Mouse (Mus musculus) hindbrain, embryonic 15.5 days (tissue): ENCODE measurements around the gene Sbno2. TPM values are rescaled to one million over a fixed set of nuclear protein-coding genes. Genes with fewer than 3 reads are reported as not detected.

ENCODE experiments used
- ATAC-seq: fragments of 200-750 bp; cut with Nextera tagmentation; 2 replicates; pipeline ENCODE4 v1.8.0; 2017; ENCODE audit warnings: low read depth, moderate number of reproducible peaks, moderate TSS enrichment; ENCODE audit not compliant: low FRiP score
- H3K27ac ChIP-seq: fragments of 300-500 bp; sonication (generic); replicated peaks from 2 replicates; pipeline ENCODE4 v1.5.1; 2015; ENCODE audit warnings: mild to moderate bottlenecking, inconsistent platforms
- H3K27me3 ChIP-seq: fragments of 300-500 bp; sonication (generic); 2 replicates; pipeline ENCODE4 v1.6.1; 2015; ENCODE audit warnings: control low read depth, inconsistent platforms
- H3K36me3 ChIP-seq: fragments of 300-500 bp; sonication (generic); 2 replicates; pipeline ENCODE4 v1.6.1; 2015; ENCODE audit warnings: control low read depth, inconsistent platforms
- H3K4me1 ChIP-seq: fragments of 300-500 bp; sonication (generic); replicated peaks from 2 replicates; pipeline ENCODE4 v1.6.1; 2015; ENCODE audit warnings: control low read depth, inconsistent platforms
- H3K4me2 ChIP-seq: fragments of 300-500 bp; sonication (generic); 2 replicates; pipeline ENCODE4 v1.6.1; 2015; ENCODE audit warnings: moderate library complexity, mild to moderate bottlenecking, inconsistent platforms
- H3K4me3 ChIP-seq: fragments of 300-500 bp; sonication (generic); 2 replicates; pipeline ENCODE4 v1.5.1; 2015; ENCODE audit warnings: mild to moderate bottlenecking, inconsistent platforms
- H3K9ac ChIP-seq: fragments of 300-500 bp; sonication (generic); 2 replicates; pipeline ENCODE4 v1.6.1; 2015; ENCODE audit warnings: inconsistent platforms
- H3K9me3 ChIP-seq: fragments of 300-500 bp; sonication (generic); 2 replicates; pipeline ENCODE4 v1.6.1; 2016; ENCODE audit warnings: control low read depth, inconsistent platforms
- WGBS: fragments of 180-500 bp; shearing (Covaris S2); methylation state at CpG from one replicate; pipeline ENCODE4 v1.1.7; 2015; 5-methylcytosine and 5-hydroxymethylcytosine counted together
- polyA plus RNA-seq: library from polyadenylated mRNA; unstranded; fragments of >200 nt; fragmentation: Nextera tagmentation; extraction: Ambion mirVana; gene quantifications from 2 replicates; pipeline ENCODE4 v1.2.1, GENCODE M21; 2015

The Sbno2 gene
- polyA plus RNA-seq, 1 experiment from 2014 or later: 12.6 TPM

DNA sequence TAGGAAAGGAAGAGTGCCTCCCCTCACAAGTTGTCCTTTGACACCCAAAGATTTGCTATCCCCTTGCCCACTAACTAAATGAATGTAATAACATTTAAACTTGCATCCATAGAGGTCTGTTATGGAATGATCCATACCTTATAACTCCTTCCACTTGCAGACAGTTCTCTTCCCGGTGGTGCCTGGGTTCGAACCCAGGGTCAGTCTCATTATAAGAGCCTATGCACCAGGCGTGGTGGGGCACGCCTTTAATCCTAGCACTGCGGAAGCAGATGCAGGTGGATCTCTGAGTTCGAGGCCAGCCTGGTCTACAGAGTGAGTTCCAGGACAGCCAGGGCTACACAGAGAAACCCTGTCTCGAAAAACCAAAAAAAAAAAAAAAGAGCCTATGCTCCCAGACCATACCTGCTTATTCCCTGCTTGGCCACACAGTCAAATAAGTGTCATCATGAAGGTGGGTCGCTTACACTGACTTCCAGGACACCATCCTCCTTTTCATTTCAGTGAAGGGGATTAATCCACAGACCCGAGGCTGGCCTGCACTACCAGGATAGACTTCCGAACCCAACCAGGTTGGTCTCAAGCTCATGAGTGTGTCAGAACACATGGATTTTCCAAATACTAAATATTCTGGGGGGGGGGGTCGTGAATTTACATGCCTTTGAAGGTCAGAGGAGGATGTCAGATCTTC, 34.7 kb upstream of the Sbno2 start:
- 72% methylated on average over 11 of the region's 11 CpGs for WGBS
- H3K27me3 ChIP-seq: no peaks in the 10 kb centered on the region
- H3K9ac ChIP-seq: no peak overlapping the region
- peaks cover 22% of the 10 kb centered on the region for H3K36me3 ChIP-seq
- no peak overlapping the region; the same call in 1 of the 2 replicates for H3K4me2 ChIP-seq
- peaks cover 63% of the 10 kb centered on the region for H3K4me1 ChIP-seq
- peak overlapping the region; percentile 97; the same call in 1 of the 2 replicates for H3K27ac ChIP-seq
- H3K9me3 ChIP-seq: no peaks in the 10 kb centered on the region
- ATAC-seq: no peak
- H3K4me3 ChIP-seq: no peak overlapping the region

DNA sequence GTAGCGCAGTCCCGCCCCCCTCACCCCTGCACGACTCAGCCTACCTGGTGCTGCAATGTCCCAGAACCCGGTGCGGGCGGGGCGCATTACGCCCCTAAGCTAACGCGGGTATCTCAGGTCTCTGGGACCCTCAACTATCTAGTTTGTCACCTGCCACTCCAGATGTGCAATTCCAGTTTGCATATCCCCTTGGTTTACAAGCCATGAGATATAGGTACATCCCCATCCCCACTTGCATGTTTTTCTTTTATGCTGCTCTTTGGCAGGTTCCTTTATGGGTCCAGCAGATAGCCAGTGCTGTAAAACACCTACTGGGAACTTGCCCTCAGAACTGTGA, 34.0 kb upstream of the Sbno2 start:
- under 1% methylated on average over 10 of the region's 10 CpGs for WGBS

DNA sequence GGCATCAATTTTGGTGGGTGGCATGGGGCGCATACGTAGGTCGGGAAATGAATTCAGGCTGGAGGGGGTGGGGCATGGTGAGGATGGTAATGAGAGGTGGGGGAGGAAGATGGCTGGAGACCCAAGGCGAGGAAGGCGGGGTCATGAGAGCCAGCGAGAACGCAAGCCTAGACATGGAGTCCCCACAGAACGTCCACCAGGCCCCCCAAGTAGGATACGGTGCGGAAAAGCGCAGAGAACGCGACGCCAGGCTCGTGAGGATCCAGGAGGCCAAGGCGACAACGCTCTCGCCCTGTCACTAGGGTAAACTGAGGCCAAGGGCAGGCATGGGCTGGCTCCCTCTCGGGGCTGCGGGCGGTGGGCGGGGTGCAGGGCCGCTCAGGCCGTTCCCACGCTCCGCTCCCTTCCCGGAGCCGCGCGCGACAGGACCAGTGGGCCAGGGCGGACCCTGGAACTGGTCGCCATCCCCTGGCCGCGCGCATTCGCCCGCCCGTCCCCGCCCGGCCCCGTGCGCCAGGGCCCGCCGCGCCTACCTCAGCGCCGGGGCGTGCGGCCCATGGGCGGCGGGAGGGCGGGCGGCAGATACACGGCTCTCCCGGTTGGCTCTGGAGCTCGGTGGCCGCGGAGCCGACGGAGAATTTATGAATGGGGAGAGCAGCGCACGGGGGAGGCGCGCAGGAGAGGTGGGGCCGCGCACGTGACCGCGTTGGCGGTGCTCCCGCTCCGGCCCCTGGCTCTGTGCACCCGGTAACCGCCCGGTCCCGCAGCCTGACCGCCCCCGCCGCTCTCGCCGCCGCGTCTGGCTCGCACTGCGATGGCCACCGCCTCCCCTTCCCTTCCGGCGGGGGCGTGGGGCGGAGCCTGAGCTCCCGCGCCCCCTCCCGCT, 33.4 kb upstream of the Sbno2 start, which contains the start of gene Atp5d:
Gene Atp5d (plus strand): TSS at position 80 of the 886 bp plus-strand sequence.
- Histone ChIP-seq H3K36me3 (peaks cover 17% of the 10 kb centered on the region), H3K9ac (peak within 1 kb of the TSS; percentile 96), H3K4me3 (peak within 1 kb of the TSS; percentile 77), H3K4me1 (peaks cover 58% of the 10 kb centered on the region), H3K27me3 (no peaks in the 10 kb centered on the region), H3K4me2 (peak within 1 kb of the TSS; percentile 79), H3K9me3 (no peaks in the 10 kb centered on the region), H3K27ac (peak within 1 kb of the TSS; percentile 97)
- peak; percentile 13 for ATAC-seq
- 0% methylated on average over 63 of the region's 94 CpGs for WGBS

More for the DNA sequence above, 34.0 kb upstream of the Sbno2 start:
- Histone ChIP-seq H3K36me3 (peaks cover 19% of the 10 kb centered on the region), H3K4me3 (peak overlapping the region; percentile 77), H3K9ac (peak overlapping the region; percentile 96), H3K9me3 (no peaks in the 10 kb centered on the region), H3K27ac (peak overlapping the region; percentile 97), H3K27me3 (no peaks in the 10 kb centered on the region), H3K4me2 (peak overlapping the region; percentile 79), H3K4me1 (peaks cover 63% of the 10 kb centered on the region)
- ATAC-seq: no peak

DNA sequence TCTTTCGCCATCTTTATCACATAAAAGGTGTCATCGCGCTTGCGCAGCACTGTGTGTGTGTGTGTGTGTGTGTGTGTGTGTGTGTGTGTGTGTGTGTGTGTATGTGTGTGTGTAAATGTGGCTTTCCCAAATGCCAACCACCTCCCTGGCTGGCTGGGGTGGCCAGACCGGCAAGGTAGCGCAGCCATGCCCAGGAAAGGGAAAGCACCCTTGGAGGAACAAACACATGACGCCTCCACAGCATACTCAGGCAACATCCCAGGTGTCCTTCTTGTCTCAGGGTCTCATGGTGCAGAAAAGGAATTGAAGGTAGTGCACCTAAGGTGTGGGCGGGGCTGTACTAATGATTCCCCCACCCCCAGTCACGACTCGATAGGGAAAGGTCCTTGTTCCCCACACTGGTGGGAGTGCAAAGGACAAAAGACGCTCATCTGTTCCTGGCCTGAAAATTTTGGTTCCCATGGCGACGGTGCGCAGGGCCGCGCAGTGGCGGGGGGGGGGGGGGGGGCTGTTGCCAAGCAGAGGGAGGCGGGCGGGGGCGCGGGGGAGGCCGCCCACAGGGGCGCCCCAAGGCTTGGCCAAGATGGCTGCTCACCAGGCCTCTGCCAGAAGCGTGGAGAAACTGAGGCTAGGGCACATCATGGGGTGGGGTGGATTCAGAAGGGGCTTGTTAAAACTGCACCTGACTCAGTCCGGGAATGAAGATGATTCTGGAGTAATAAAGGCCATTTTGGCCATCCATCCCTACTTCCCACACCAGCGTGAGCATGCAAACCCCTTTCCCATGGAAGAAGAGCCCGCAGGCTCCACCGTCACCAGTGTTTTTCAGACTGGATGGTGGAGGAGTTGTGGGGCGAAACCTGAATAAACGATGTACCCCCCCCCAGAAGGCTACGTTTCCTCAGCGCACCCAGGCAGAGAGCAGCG, 32.5 kb upstream of the Sbno2 start:
- Histone ChIP-seq H3K36me3 (peaks cover 24% of the 10 kb centered on the region), H3K27me3 (no peaks in the 10 kb centered on the region), H3K4me2 (peak overlapping the region; percentile 79), H3K9ac (peak overlapping the region; percentile 96), H3K4me1 (peaks cover 55% of the 10 kb centered on the region), H3K27ac (peak overlapping the region; percentile 97), H3K9me3 (no peaks in the 10 kb centered on the region), H3K4me3 (peak overlapping the region; percentile 77)
- no peak for ATAC-seq
- WGBS: 3% methylated on average over 32 of the region's 33 CpGs

DNA sequence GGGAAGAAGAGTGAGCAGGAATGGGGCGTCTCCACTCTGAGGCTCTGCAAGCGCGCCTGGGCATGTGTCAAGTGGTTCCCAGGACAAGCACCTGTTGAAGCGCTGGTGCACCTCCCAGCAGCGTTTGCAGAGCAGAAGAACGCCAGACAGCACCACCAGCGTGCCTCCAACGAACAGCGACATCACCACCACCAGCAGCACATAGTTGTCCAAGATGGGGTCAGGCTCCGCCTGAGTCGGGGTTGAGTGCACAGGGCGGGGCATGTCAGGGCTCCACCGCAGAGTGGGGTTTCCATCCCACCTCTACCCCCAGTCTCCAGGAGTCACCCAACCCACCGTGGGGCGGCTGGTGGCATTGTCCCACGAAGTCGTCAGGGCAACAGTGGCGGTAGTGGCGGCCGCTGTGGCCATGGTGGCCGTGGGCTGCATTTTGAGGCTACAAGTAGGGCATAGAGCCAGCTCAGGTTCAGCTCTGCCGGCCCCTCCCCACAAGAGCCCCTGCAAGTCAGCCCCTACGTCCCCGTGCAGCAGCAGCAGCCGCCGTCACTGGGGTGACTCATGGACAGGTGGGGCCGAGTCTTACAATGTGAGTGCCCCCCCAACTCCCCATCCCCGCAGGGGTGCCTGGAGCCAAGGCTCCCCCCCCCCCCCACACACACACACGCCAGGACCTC, 31.7 kb upstream of the Sbno2 start:
- 4% methylated on average over 29 of the region's 29 CpGs for WGBS
- ATAC-seq: no peak
- Histone ChIP-seq H3K36me3 (peaks cover 30% of the 10 kb centered on the region), H3K27me3 (no peaks in the 10 kb centered on the region), H3K27ac (peak overlapping the region; percentile 97), H3K4me2 (peak overlapping the region; percentile 79), H3K9me3 (no peaks in the 10 kb centered on the region), H3K9ac (peak overlapping the region; percentile 96), H3K4me3 (peak overlapping the region; percentile 77), H3K4me1 (peaks cover 52% of the 10 kb centered on the region)

DNA sequence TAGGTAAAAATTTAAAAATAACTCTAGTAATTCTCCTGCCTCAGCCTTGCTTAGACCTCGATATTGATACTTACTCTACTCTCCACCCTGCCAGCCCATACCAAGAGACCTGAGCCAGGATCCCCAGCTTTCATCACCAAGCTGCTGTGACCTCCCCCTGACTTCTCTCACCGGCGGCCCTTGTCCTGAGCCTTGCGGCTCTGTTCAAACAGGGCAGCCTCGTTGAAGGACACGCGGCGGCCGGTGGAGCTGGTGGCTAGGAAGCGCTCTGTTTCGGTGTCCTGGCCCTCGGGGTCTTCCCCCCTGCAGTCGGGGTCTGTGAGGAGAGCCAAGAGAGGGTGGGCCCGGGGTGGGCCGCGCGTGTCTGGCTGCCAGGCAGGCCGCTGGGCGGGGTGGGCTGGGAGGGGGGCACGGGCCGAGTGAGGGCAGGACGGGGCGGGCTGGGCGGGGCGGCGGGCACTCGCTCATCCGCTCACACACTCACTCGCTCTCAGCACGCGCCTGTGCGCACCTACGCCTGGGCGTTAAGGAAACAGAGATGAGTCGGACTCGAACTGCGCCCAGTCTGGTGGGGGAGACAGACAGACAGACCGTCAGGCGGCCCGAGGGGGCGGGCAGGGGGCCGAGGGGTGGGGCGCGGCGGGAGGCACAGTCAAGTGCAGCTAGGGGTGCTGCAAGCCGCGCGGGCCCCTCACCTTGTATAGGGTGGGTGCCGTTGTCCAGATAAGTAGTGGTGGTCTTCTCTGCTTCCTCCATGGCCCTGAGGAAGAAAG, 31.0 kb upstream of the Sbno2 start:
- Histone ChIP-seq H3K9me3 (no peaks in the 10 kb centered on the region), H3K27me3 (no peaks in the 10 kb centered on the region), H3K36me3 (peaks cover 30% of the 10 kb centered on the region), H3K4me1 (peaks cover 53% of the 10 kb centered on the region), H3K9ac (peak overlapping the region; percentile 96), H3K27ac (peak overlapping the region; percentile 97), H3K4me2 (peak overlapping the region; percentile 79), H3K4me3 (peak overlapping the region; percentile 77)
- ATAC-seq: no peak
- 15% methylated on average over 48 of the region's 49 CpGs for whole genome bisulfite sequencing

DNA sequence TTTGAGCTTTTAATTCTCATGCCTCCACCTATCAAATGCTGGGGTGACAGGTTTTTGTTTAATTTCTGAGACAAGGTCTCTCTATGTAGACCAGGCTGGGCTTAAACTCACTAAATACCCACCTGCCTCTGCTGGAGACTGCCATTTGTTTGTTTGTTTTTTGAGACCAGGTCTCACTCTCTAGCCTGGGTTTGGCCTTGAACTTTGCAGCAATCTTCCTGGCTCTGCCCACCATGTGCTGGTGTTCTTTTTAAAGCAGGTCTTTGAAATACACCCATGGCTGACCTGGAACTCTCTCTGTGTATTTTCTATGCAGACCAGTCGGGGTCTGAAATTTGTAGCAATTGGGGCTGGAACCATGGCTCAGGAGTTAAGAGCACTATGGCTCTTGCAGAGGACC, 30.3 kb upstream of the Sbno2 start:
- no peaks in the 10 kb centered on the region for H3K27me3 ChIP-seq
- no peak overlapping the region for H3K4me3 ChIP-seq
- WGBS: 91% methylated on average over 1 of the region's 1 CpGs
- H3K27ac ChIP-seq: no peak overlapping the region
- ATAC-seq: no peak
- no peak overlapping the region for H3K9ac ChIP-seq
- H3K4me1 ChIP-seq: peaks cover 53% of the 10 kb centered on the region
- H3K9me3 ChIP-seq: no peaks in the 10 kb centered on the region
- H3K36me3 ChIP-seq: peaks cover 35% of the 10 kb centered on the region
- H3K4me2 ChIP-seq: no peak overlapping the region

DNA sequence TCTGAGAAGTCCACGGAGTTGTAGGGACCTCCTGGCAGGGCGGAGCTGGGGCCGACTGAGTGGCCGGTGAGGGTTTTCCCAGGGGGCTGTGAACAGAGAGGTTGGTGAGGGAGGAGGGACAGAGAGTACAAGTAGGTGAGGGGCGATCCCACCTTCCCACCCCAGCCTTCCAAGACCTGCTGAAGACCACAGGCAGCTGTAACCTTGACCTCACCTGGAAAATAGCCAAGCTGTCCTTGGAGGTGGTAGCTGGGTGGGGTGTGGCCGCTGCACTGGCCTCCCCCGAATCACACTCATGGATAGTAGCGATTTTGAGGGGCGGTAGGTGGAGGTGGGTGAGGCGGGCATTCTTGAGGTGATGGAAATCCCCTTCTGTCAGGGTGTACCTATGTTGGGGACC, 29.8 kb upstream of the Sbno2 start:
- no peak for ATAC-seq
- whole genome bisulfite sequencing: 85% methylated on average over 10 of the region's 10 CpGs
- peaks cover 39% of the 10 kb centered on the region for H3K36me3 ChIP-seq

DNA sequence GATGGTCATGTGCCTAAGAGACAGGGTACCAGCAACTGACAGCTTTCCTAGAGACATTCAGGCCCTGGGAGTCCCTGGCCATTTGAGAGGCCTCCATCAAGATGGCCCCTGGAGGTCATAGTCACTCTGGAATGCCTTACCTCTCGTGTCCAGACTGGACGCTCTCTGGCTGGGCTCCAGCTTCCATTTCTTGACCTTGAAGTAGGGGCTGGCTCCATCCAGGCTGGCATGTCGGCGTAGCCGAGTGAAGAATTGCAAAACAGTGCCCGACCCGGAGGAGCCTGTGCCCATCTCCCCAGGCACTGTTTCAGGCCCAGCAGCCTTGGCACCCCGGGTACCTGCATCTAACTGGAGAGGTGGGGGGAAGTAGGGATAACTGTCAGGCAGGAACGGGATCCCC, 29.1 kb upstream of the Sbno2 start:
- ATAC-seq: no peak
- no peak overlapping the region for H3K27ac ChIP-seq

More for the DNA sequence above, 29.8 kb upstream of the Sbno2 start:
- no peaks in the 10 kb centered on the region for H3K27me3 ChIP-seq
- no peak overlapping the region for H3K4me3 ChIP-seq
- H3K4me1 ChIP-seq: peaks cover 51% of the 10 kb centered on the region
- H3K9me3 ChIP-seq: no peaks in the 10 kb centered on the region
- H3K9ac ChIP-seq: no peak overlapping the region
- no peak overlapping the region for H3K27ac ChIP-seq
- H3K4me2 ChIP-seq: no peak overlapping the region

DNA sequence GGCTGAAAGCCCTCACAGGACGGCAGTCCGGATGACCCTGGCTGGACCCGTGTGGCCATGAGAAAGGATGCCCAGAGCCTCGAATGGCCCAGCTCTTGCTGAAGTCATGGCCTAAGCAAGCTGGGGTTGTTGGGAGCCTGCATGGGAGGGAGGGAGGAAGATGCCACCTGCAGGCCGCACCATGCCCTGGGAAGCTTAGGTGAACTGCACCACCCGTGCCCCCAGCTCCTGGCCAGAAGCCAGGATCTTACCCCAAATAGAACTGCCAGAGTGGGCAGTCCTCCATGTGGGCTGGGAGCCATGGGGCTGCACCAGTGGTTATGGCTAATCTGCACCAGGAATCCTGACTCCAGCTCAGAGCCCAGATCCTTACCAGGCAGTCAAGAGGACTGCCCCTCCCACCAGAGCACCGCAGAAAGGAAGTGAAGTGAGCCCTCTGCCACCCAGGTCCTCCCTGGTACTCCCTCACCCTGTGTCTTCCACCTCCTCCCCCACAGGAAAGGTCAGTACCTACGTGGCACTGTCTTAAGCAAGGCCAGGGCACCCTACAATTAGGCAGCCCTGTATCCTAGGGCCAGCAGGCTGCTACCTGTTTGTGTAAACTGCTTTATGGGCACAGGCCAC, 28.0 kb upstream of the Sbno2 start:
- Histone ChIP-seq H3K27me3 (no peaks in the 10 kb centered on the region), H3K4me1 (peaks cover 46% of the 10 kb centered on the region), H3K4me3 (no peak overlapping the region), H3K4me2 (no peak overlapping the region), H3K27ac (no peak overlapping the region), H3K9ac (no peak overlapping the region), H3K36me3 (peaks cover 57% of the 10 kb centered on the region), H3K9me3 (no peaks in the 10 kb centered on the region)
- no peak for ATAC-seq
- WGBS: 74% methylated on average over 8 of the region's 8 CpGs

More for the DNA sequence above, 29.1 kb upstream of the Sbno2 start:
- Histone ChIP-seq H3K9me3 (no peaks in the 10 kb centered on the region), H3K36me3 (peaks cover 46% of the 10 kb centered on the region), H3K4me1 (peaks cover 50% of the 10 kb centered on the region), H3K27me3 (no peaks in the 10 kb centered on the region), H3K4me3 (no peak overlapping the region), H3K4me2 (no peak overlapping the region), H3K9ac (no peak overlapping the region)
- 93% methylated on average over 9 of the region's 9 CpGs for WGBS
